Mouse (Mus musculus): ENCODE measurements around the gene Coq2. TPM values are rescaled to one million over a fixed set of nuclear protein-coding genes. Genes with fewer than 3 reads are reported as not detected.

Coq2 gene
- polyA plus RNA-seq, 1 experiment from 2014 or later = 55.8 TPM

GRCm38 (mm10) chr5:100697398-100697797 lies 22.5 kb upstream of the Coq2 start:
- 81% methylated on average over 2 of the region's 2 CpGs for WGBS
- H3K4me1 ChIP-seq (replicated peaks) = no peaks in the 10 kb centered on the region
- H3K4me3 ChIP-seq (replicated peaks) = no peak overlapping the region
- H3K27me3 ChIP-seq = no peaks in the 10 kb centered on the region
- no peak overlapping the region for H3K27ac ChIP-seq
- no peaks in the 10 kb centered on the region for H3K9me3 ChIP-seq
- H3K4me2 ChIP-seq = no peak overlapping the region
- ATAC-seq (ENCODE audit: insufficient number of reproducible peaks, insufficient read depth, low FRiP score, low TSS enrichment, low read depth) = no peak
- H3K36me3 ChIP-seq = no peaks in the 10 kb centered on the region
- no peak overlapping the region for H3K9ac ChIP-seq (replicated peaks)

DNA sequence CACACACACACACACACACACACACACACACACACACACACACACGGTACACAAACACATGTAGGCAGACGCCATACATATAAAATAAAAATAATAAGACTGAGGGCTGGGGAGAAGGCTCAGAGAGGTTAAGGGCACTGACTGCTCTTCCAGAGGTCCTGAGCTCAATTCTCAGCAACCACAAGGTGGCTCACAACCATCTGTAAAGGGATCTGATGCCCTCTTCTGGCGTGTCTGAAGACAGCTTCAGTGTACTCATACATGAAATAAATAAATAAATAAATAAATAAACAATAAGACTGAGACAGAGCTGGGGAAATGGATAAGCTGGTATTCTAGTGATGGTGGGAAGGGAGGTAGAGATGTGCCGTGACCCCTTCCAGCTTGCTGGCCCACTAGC lies 10.7 kb upstream of the Coq2 start:
- no peak for ATAC-seq (ENCODE audit: insufficient number of reproducible peaks, insufficient read depth, low FRiP score, low TSS enrichment, low read depth)
- no peaks in the 10 kb centered on the region for H3K4me1 ChIP-seq (replicated peaks)
- H3K4me3 ChIP-seq (replicated peaks) = no peak overlapping the region
- no peak overlapping the region for H3K27ac ChIP-seq
- WGBS = 67% methylated on average over 4 of the region's 4 CpGs
- no peaks in the 10 kb centered on the region for H3K27me3 ChIP-seq
- no peaks in the 10 kb centered on the region for H3K36me3 ChIP-seq
- no peak overlapping the region for H3K4me2 ChIP-seq
- H3K9me3 ChIP-seq = no peaks in the 10 kb centered on the region
- H3K9ac ChIP-seq (replicated peaks) = no peak overlapping the region

DNA sequence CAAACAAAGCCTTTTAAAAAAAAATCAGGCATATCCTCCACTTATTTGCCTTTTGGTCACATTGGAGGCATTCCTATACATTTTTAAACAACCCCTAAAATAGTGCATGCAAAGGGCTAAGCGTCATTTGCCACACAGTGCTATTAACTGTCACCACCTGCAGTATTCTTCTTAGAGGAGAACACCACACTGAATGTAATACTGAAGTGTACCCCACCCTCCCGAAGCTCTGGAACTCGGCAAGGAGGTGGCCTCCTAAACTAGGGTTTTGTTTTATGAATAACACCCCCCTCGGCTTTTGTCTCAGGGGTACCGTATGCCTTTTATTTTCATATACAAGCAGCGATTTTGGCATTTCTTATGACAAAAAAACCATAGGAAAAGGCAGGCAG lies 5.6 kb upstream of the Coq2 start:
- H3K27ac ChIP-seq = no peak overlapping the region
- ATAC-seq (ENCODE audit: insufficient number of reproducible peaks, insufficient read depth, low FRiP score, low TSS enrichment, low read depth) = no peak
- WGBS = 80% methylated on average over 6 of the region's 6 CpGs

GRCm38 (mm10) chr5:100679911-100680541 lies 5.1 kb upstream of the Coq2 start:
- no peaks in the 10 kb centered on the region for H3K9me3 ChIP-seq
- ATAC-seq (ENCODE audit: insufficient number of reproducible peaks, insufficient read depth, low FRiP score, low TSS enrichment, low read depth) = no peak
- no peaks in the 10 kb centered on the region for H3K36me3 ChIP-seq
- H3K9ac ChIP-seq (replicated peaks) = no peak overlapping the region
- 70% methylated on average over 18 of the region's 18 CpGs for WGBS
- no peak overlapping the region for H3K27ac ChIP-seq
- no peaks in the 10 kb centered on the region for H3K27me3 ChIP-seq
- no peaks in the 10 kb centered on the region for H3K4me1 ChIP-seq (replicated peaks)
- no peak overlapping the region for H3K4me3 ChIP-seq (replicated peaks)
- no peak overlapping the region for H3K4me2 ChIP-seq

More for the DNA sequence above, 5.6 kb upstream of the Coq2 start:
- Histone ChIP-seq H3K9ac (replicated peaks) (no peak overlapping the region), H3K27me3 (no peaks in the 10 kb centered on the region), H3K4me2 (no peak overlapping the region), H3K4me1 (replicated peaks) (no peaks in the 10 kb centered on the region), H3K36me3 (no peaks in the 10 kb centered on the region), H3K4me3 (replicated peaks) (no peak overlapping the region), H3K9me3 (no peaks in the 10 kb centered on the region)

- H3K36me3 ChIP-seq = peaks cover 11% of the 10 kb centered on the region; the same call in 1 of the 2 replicates
- peaks cover 11% of the 10 kb centered on the region for H3K4me1 ChIP-seq (replicated peaks)
- H3K4me3 ChIP-seq (replicated peaks) = peak overlapping the region; percentile 79
- H3K4me2 ChIP-seq = peak overlapping the region; percentile 79
- peak; percentile 95 for ATAC-seq (ENCODE audit: insufficient number of reproducible peaks, insufficient read depth, low FRiP score, low TSS enrichment, low read depth)
- under 1% methylated on average over 71 of the region's 71 CpGs for WGBS
- no peaks in the 10 kb centered on the region for H3K9me3 ChIP-seq
- H3K9ac ChIP-seq (replicated peaks) = peak overlapping the region; percentile 85
- peak overlapping the region; percentile 78; the same call in 1 of the 2 replicates for H3K27ac ChIP-seq
- no peaks in the 10 kb centered on the region for H3K27me3 ChIP-seq
These were observed 1.0 kb downstream of the Coq2 start for GRCm38 (mm10) chr5:100673745-100674486.

DNA sequence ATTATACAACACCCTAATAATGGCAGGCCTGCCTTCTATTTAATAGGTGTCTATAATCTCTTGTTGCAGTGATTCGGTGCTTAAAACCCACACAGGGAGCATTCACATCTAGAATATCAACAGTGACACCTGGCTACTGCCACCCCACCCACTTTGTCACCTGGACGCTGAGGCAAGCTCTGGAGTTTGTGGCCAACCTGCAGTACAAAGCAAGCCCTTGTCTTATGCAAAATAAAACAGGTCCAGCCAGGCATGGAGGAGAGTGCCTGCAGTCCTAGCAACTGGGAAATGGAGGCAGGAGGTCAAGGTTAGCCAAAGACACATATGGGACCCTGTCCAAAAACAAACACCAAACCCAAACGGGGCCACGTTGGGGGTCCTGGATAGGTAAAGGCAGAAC lies 2.5 kb downstream of the Coq2 start:
- Histone ChIP-seq H3K36me3 (peaks cover 20% of the 10 kb centered on the region), H3K9ac (replicated peaks) (no peak overlapping the region), H3K27ac (no peak overlapping the region), H3K9me3 (no peaks in the 10 kb centered on the region), H3K4me3 (replicated peaks) (no peak overlapping the region), H3K4me1 (replicated peaks) (peaks cover 11% of the 10 kb centered on the region), H3K4me2 (no peak overlapping the region), H3K27me3 (no peaks in the 10 kb centered on the region)
- WGBS = 86% methylated on average over 4 of the region's 4 CpGs
- ATAC-seq (ENCODE audit: insufficient number of reproducible peaks, insufficient read depth, low FRiP score, low TSS enrichment, low read depth) = no peak

GRCm38 (mm10) chr5:100671897-100672296 lies 3.0 kb downstream of the Coq2 start:
- Histone ChIP-seq H3K36me3 (peaks cover 24% of the 10 kb centered on the region), H3K4me3 (replicated peaks) (no peak overlapping the region), H3K27ac (no peak overlapping the region), H3K9me3 (no peaks in the 10 kb centered on the region), H3K9ac (replicated peaks) (no peak overlapping the region), H3K4me1 (replicated peaks) (peaks cover 11% of the 10 kb centered on the region), H3K27me3 (no peaks in the 10 kb centered on the region), H3K4me2 (no peak overlapping the region)
- WGBS = 75% methylated on average over 3 of the region's 3 CpGs
- no peak for ATAC-seq (ENCODE audit: insufficient number of reproducible peaks, insufficient read depth, low FRiP score, low TSS enrichment, low read depth)

DNA sequence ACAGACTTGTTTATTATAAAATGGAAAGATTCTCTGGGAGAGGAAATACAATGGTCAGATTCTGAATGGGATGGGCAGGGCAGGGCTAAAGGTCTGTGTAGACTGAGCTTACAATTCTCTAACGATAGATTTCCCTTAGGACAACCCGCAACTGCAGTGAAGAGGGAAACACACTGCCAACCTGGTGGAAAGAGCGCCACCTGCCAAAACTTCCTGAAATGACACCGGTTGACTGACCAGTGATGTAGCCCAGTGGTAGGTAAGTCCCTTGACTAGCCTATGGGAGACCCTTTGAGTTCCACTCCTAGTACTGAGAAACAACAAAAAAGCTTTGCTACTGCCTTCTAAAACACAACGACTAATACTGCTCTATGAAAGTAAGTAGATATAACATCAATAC lies 3.5 kb downstream of the Coq2 start:
- H3K4me1 ChIP-seq (replicated peaks) = peaks cover 11% of the 10 kb centered on the region
- peaks cover 27% of the 10 kb centered on the region for H3K36me3 ChIP-seq
- no peak overlapping the region for H3K27ac ChIP-seq
- H3K9me3 ChIP-seq = no peaks in the 10 kb centered on the region
- 32% methylated on average over 5 of the region's 5 CpGs for WGBS
- no peak overlapping the region for H3K4me3 ChIP-seq (replicated peaks)
- no peak overlapping the region for H3K9ac ChIP-seq (replicated peaks)
- no peaks in the 10 kb centered on the region for H3K27me3 ChIP-seq
- H3K4me2 ChIP-seq = no peak overlapping the region
- ATAC-seq (ENCODE audit: insufficient number of reproducible peaks, insufficient read depth, low FRiP score, low TSS enrichment, low read depth) = no peak

- Histone ChIP-seq H3K27ac (no peak overlapping the region), H3K36me3 (peaks cover 64% of the 10 kb centered on the region), H3K4me2 (no peak overlapping the region), H3K27me3 (no peaks in the 10 kb centered on the region), H3K4me1 (replicated peaks) (no peaks in the 10 kb centered on the region), H3K4me3 (replicated peaks) (no peak overlapping the region), H3K9me3 (no peaks in the 10 kb centered on the region), H3K9ac (replicated peaks) (no peak overlapping the region)
- WGBS = 91% methylated on average over 1 of the region's 1 CpGs
- ATAC-seq (ENCODE audit: insufficient number of reproducible peaks, insufficient read depth, low FRiP score, low TSS enrichment, low read depth) = no peak
These were observed 8.0 kb downstream of the Coq2 start for GRCm38 (mm10) chr5:100666965-100667364.

DNA sequence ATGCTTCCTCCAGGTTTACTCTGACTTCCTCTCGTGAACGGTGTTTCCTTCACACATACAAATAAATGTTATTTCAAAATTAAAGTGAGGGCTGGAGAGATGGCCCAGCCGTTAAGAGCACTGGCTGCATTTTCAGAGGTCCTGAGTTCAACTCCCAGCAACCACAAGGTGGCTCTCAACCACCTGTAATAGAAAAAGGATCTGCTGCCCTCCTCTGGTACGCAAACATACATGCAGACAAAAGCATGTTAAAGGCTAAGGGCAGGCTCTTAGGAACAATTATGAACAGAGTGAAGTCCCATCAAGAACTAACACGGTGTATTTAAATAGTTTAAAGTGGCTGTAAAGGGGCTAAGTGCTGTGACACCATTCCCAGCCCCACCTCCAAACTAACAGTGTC lies 11.1 kb downstream of the Coq2 start:
- Histone ChIP-seq H3K4me3 (replicated peaks) (no peak overlapping the region), H3K9me3 (no peaks in the 10 kb centered on the region), H3K27ac (no peak overlapping the region), H3K36me3 (peaks cover 82% of the 10 kb centered on the region), H3K9ac (replicated peaks) (no peak overlapping the region), H3K27me3 (no peaks in the 10 kb centered on the region), H3K4me2 (no peak overlapping the region), H3K4me1 (replicated peaks) (no peaks in the 10 kb centered on the region)
- ATAC-seq (ENCODE audit: insufficient number of reproducible peaks, insufficient read depth, low FRiP score, low TSS enrichment, low read depth) = no peak
- 60% methylated on average over 5 of the region's 5 CpGs for WGBS

GRCm38 (mm10) chr5:100663011-100663410 lies 11.9 kb downstream of the Coq2 start:
- 95% methylated on average over 6 of the region's 6 CpGs for WGBS
- Histone ChIP-seq H3K4me2 (no peak overlapping the region), H3K27ac (no peak overlapping the region), H3K36me3 (peaks cover 87% of the 10 kb centered on the region), H3K27me3 (no peaks in the 10 kb centered on the region), H3K4me3 (replicated peaks) (no peak overlapping the region), H3K9ac (replicated peaks) (no peak overlapping the region), H3K9me3 (no peaks in the 10 kb centered on the region), H3K4me1 (replicated peaks) (no peaks in the 10 kb centered on the region)
- ATAC-seq (ENCODE audit: insufficient number of reproducible peaks, insufficient read depth, low FRiP score, low TSS enrichment, low read depth) = no peak

GRCm38 (mm10) chr5:100658460-100658859 lies 16.5 kb downstream of the Coq2 start:
- Histone ChIP-seq H3K27ac (no peak overlapping the region), H3K4me1 (replicated peaks) (no peaks in the 10 kb centered on the region), H3K4me2 (no peak overlapping the region), H3K36me3 (peaks cover 95% of the 10 kb centered on the region), H3K4me3 (replicated peaks) (no peak overlapping the region), H3K9ac (replicated peaks) (no peak overlapping the region), H3K9me3 (no peaks in the 10 kb centered on the region), H3K27me3 (no peaks in the 10 kb centered on the region)
- no peak for ATAC-seq (ENCODE audit: insufficient number of reproducible peaks, insufficient read depth, low FRiP score, low TSS enrichment, low read depth)
- 83% methylated on average over 6 of the region's 6 CpGs for WGBS

Data from limb, embryonic 12.5 days (tissue).